ENCODE assay signal across 14 mouse cellular contexts in genomic region chr5:106376781-106377525, GRCm38 (mm10).
DNase-seq lines count a peak whose midpoint lies in the region; ATAC-seq and TF ChIP-seq lines count a peak whose summit lies in the region.
"Had no signal": no experiment of that assay in that cellular context is flagged by ENCODE, and none has a peak within 500 bp of the region (broad histone marks: within the 10 kb centered on the region; RNA-seq: fewer than 3 reads in every experiment).

No protein-coding gene starts in this region.

- H3K9me3 ChIP-seq in forebrain, embryonic 11.5 days (ENCODE audit: control insufficient read depth, low read length) = no peaks in the 10 kb centered on the region
- peaks cover 3% of the 10 kb centered on the region; the same call in 1 of the 2 replicates for H3K9me3 ChIP-seq in forebrain, embryonic 10.5 days
- H3K9me3 ChIP-seq in forebrain, embryonic 16.5 days (ENCODE audit: control insufficient read depth, low read length) = no peaks in the 10 kb centered on the region
- no peaks in the 10 kb centered on the region for H3K9me3 ChIP-seq in midbrain, embryonic 13.5 days
- no peaks in the 10 kb centered on the region for H3K9me3 ChIP-seq in liver, embryonic 11.5 days (ENCODE audit: control insufficient read depth, low read length)
- H3K9me3 ChIP-seq: kidney, embryonic 15.5 days; lung, embryonic 15.5 days had no signal

- H3K27me3 ChIP-seq in forebrain, embryonic 11.5 days (ENCODE audit: control insufficient read depth, insufficient read depth, low read length) = peaks cover 12% of the 10 kb centered on the region
- peaks cover 51% of the 10 kb centered on the region for H3K27me3 ChIP-seq in forebrain, embryonic 10.5 days (ENCODE audit: poor library complexity, severe bottlenecking)
- H3K27me3 ChIP-seq in forebrain, embryonic 16.5 days (replicated peaks; ENCODE audit: control insufficient read depth, insufficient read depth, low read length) = peaks cover 11% of the 10 kb centered on the region
- H3K27me3 ChIP-seq in midbrain, embryonic 13.5 days = peaks cover 20% of the 10 kb centered on the region; the same call in 1 of the 2 replicates
- no peaks in the 10 kb centered on the region for H3K27me3 ChIP-seq in liver, embryonic 11.5 days (replicated peaks; ENCODE audit: control insufficient read depth, insufficient read depth, low read length)
- H3K27me3 ChIP-seq: kidney, embryonic 15.5 days; lung, embryonic 15.5 days had no signal

- no peaks in the 10 kb centered on the region for H3K4me1 ChIP-seq in forebrain, embryonic 11.5 days (replicated peaks; ENCODE audit: control insufficient read depth, insufficient read depth, low read length)
- H3K4me1 ChIP-seq in forebrain, embryonic 10.5 days = no peaks in the 10 kb centered on the region; the same call in 1 of the 2 replicates
- peaks cover 3% of the 10 kb centered on the region; the same call in 1 of the 2 replicates for H3K4me1 ChIP-seq in forebrain, embryonic 16.5 days (replicated peaks; ENCODE audit: control insufficient read depth, insufficient read depth, low read length)
- no peaks in the 10 kb centered on the region for H3K4me1 ChIP-seq in midbrain, embryonic 13.5 days (replicated peaks)
- no peaks in the 10 kb centered on the region for H3K4me1 ChIP-seq in liver, embryonic 11.5 days (replicated peaks; ENCODE audit: control insufficient read depth, insufficient read depth, low read length)
- H3K4me1 ChIP-seq: kidney, embryonic 15.5 days; lung, embryonic 15.5 days had no signal

- DNase-seq in forebrain, embryonic 11.5 days (ENCODE audit: low spot score) = no peak
- no peak for DNase-seq in forebrain, embryonic 10.5 days (ENCODE audit: extremely low spot score, low spot score)
- peak; percentile 80 for DNase-seq in brain, embryonic 14.5 days (ENCODE audit: low read depth)
- DNase-seq in liver, embryonic 11.5 days (ENCODE audit: low spot score) = no peak
- DNase-seq in ovary, postnatal 14 days (ENCODE audit: low spot score) = no peak
- DNase-seq: B cell, adult 2 months; heart, adult 18-20 months; thymus, adult 2 months had no signal

- H3K36me3 ChIP-seq in forebrain, embryonic 11.5 days (ENCODE audit: control insufficient read depth, insufficient read depth, low read length) = no peaks in the 10 kb centered on the region
- no peaks in the 10 kb centered on the region for H3K36me3 ChIP-seq in forebrain, embryonic 10.5 days (replicated peaks)
- H3K36me3 ChIP-seq in forebrain, embryonic 16.5 days (ENCODE audit: control insufficient read depth, insufficient read depth) = no peaks in the 10 kb centered on the region
- H3K36me3 ChIP-seq in midbrain, embryonic 13.5 days = no peaks in the 10 kb centered on the region
- H3K36me3 ChIP-seq in liver, embryonic 11.5 days (ENCODE audit: control insufficient read depth, insufficient read depth, low read length) = no peaks in the 10 kb centered on the region
- H3K36me3 ChIP-seq: kidney, embryonic 15.5 days; lung, embryonic 15.5 days had no signal

- TF ChIP-seq CTCF in brain, embryonic 14.5 days (IDR thresholded peaks at IDR 0.05; ENCODE audit: borderline replicate concordance, extremely low read depth, insufficient read depth, insufficient read length) = peak; percentile 40; the same call in 1 of the 2 replicates

- no peak overlapping the region for H3K4me2 ChIP-seq in forebrain, embryonic 11.5 days (ENCODE audit: low read depth, low read length, severe bottlenecking)
- peak overlapping the region; percentile 17; the same call in 1 of the 2 replicates for H3K4me2 ChIP-seq in forebrain, embryonic 16.5 days (ENCODE audit: low read length)
- H3K4me2 ChIP-seq in midbrain, embryonic 13.5 days (replicated peaks) = no peak overlapping the region
- H3K4me2 ChIP-seq in liver, embryonic 11.5 days = no peak overlapping the region
- H3K4me2 ChIP-seq: kidney, embryonic 15.5 days; lung, embryonic 15.5 days had no signal

- no peak overlapping the region for H3K4me3 ChIP-seq in forebrain, embryonic 11.5 days (ENCODE audit: low read depth, low read length)
- H3K4me3 ChIP-seq in forebrain, embryonic 10.5 days = no peak overlapping the region
- no peak overlapping the region for H3K4me3 ChIP-seq in forebrain, embryonic 16.5 days (replicated peaks; ENCODE audit: low read length)
- H3K4me3 ChIP-seq in midbrain, embryonic 13.5 days (replicated peaks) = no peak overlapping the region
- no peak overlapping the region for H3K4me3 ChIP-seq in liver, embryonic 11.5 days (ENCODE audit: low read depth, low read length)
- H3K4me3 ChIP-seq: kidney, embryonic 15.5 days; left cerebral cortex, adult 2 months; lung, embryonic 15.5 days had no signal

- WGBS in forebrain, embryonic 11.5 days = 80% methylated on average over 25 of the region's 25 CpGs
- WGBS in forebrain, embryonic 10.5 days = 90% methylated on average over 25 of the region's 25 CpGs
- 34% methylated on average over 25 of the region's 25 CpGs for WGBS in forebrain, embryonic 16.5 days
- 68% methylated on average over 25 of the region's 25 CpGs for WGBS in midbrain, embryonic 13.5 days
- WGBS in liver, embryonic 11.5 days = 89% methylated on average over 25 of the region's 25 CpGs

- TF ChIP-seq POLR2A in brain, embryonic 14.5 days (IDR thresholded peaks at IDR 0.05; ENCODE audit: borderline replicate concordance, extremely low read depth, insufficient read depth, insufficient read length, poor library complexity, severe bottlenecking) = no peak

- peak; percentile 60; the same call in 1 of the 2 replicates for ATAC-seq in forebrain, embryonic 11.5 days (replicated peaks; ENCODE audit: low FRiP score)
- ATAC-seq in forebrain, embryonic 16.5 days = peak; percentile 28; the same call in 1 of the 2 replicates
- ATAC-seq in midbrain, embryonic 13.5 days = peak; percentile 81; the same call in 1 of the 2 replicates
- ATAC-seq in erythroid progenitor cell, adult 5-6 weeks (replicated peaks; ENCODE audit: low FRiP score, poor library complexity, severe bottlenecking) = no peak
- ATAC-seq in liver, embryonic 11.5 days (replicated peaks; ENCODE audit: low FRiP score) = no peak

- no peak overlapping the region for H3K9ac ChIP-seq in forebrain, embryonic 11.5 days (ENCODE audit: low read length)
- H3K9ac ChIP-seq in forebrain, embryonic 16.5 days (replicated peaks; ENCODE audit: low read depth, low read length) = no peak overlapping the region
- no peak overlapping the region for H3K9ac ChIP-seq in midbrain, embryonic 13.5 days (replicated peaks)
- H3K9ac ChIP-seq in liver, embryonic 11.5 days (ENCODE audit: low read depth, low read length) = no peak overlapping the region
- H3K9ac ChIP-seq: kidney, embryonic 15.5 days; lung, embryonic 15.5 days had no signal

- no peak overlapping the region for H3K27ac ChIP-seq in forebrain, embryonic 11.5 days (ENCODE audit: low read depth, low read length)
- no peak overlapping the region for H3K27ac ChIP-seq in forebrain, embryonic 10.5 days
- H3K27ac ChIP-seq in forebrain, embryonic 16.5 days (ENCODE audit: low read length) = no peak overlapping the region
- H3K27ac ChIP-seq in midbrain, embryonic 13.5 days = no peak overlapping the region
- no peak overlapping the region for H3K27ac ChIP-seq in liver, embryonic 11.5 days (ENCODE audit: low read depth, low read length)
- H3K27ac ChIP-seq: kidney, embryonic 15.5 days; left cerebral cortex, adult 2 months; lung, embryonic 15.5 days had no signal

Comparison
In these comparisons a context has a peak if more than half of its experiments do, and no peak if none do; other contexts are left out.
1. ATAC-seq: peak in forebrain, embryonic 11.5 days (single experiment), forebrain, embryonic 16.5 days (single experiment) and midbrain, embryonic 13.5 days (single experiment); none in erythroid progenitor cell, adult 5-6 weeks (single experiment) and liver, embryonic 11.5 days (single experiment).